Mouse (Mus musculus): ENCODE results near the gene Olfr1143.

DNA sequence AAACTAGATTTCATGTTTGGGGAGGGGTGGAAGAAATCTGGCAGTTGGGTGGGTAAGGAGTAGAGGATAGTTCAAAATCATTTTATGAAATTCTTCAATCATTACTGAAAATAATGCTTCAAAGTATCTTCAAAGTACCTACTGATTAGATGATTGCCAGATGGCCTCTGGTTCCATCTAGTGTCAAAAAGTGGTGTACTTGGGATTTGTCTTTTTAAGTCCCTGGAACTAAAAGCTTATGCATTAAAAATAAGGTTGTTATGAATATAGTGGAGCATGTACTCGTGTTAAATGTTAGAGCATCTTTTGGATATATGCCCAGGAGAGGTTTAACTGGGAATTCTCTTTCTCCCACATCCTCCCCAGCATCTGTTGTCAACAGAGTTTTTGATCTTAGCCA is 24.2 kb upstream of the Olfr1143 start:
- TF ChIP-seq POLR2A (IDR thresholded peaks at IDR 0.05; ENCODE audit: extremely low read depth, insufficient read depth, low read length) (no peak), CTCF (IDR thresholded peaks at IDR 0.05; ENCODE audit: extremely low read depth, insufficient read depth, low read length) (no peak)
